Comparison of ENCODE assay signal across 7 mouse cellular contexts in genomic region chr10:81298369-81299100, GRCm38 (mm10). TPM values are rescaled to one million over a fixed set of nuclear protein-coding genes. Genes with fewer than 3 reads are reported as not detected.
DNase-seq lines count a peak whose midpoint lies in the region; ATAC-seq and TF ChIP-seq lines count a peak whose summit lies in the region.

No protein-coding gene starts in this region.

- TF ChIP-seq CTCF in intestine, postnatal 0 days (IDR thresholded peaks at IDR 0.05; ENCODE audit: low read depth), result no peak

- 0 out of 2 replicates have a peak, but pooled peaks cover 4% of the 10 kb centered on the region for H3K36me3 ChIP-seq in intestine, postnatal 0 days (ENCODE audit: control insufficient read depth, insufficient read depth)

- DNase-seq in layer of hippocampus, adult 18-20 months (ENCODE audit: low spot score in 2 of 2), result peak; percentile 59 to 68
- DNase-seq in layer of hippocampus, postnatal 36 days, result no peak
- DNase-seq in brain, adult 2 months (ENCODE audit: low read depth, low spot score), result peak; percentile 90
- peak; percentile 77 for DNase-seq in right cerebral cortex, postnatal 25 days
- DNase-seq in adrenal gland, adult 18-20 months (ENCODE audit: low spot score in 2 of 2), result no peak

- H3K27me3 ChIP-seq in intestine, postnatal 0 days (replicated peaks; ENCODE audit: control insufficient read depth, insufficient read depth, low read length), result no peaks in the 10 kb centered on the region

- no peak overlapping the region for H3K4me2 ChIP-seq in intestine, postnatal 0 days (replicated peaks; ENCODE audit: low read depth)

- 87% methylated on average over 17 of the region's 17 CpGs for WGBS in intestine, postnatal 0 days

- H3K9me3 ChIP-seq in intestine, postnatal 0 days (ENCODE audit: control insufficient read depth), result no peaks in the 10 kb centered on the region

- H3K27ac ChIP-seq in intestine, postnatal 0 days (ENCODE audit: low read depth, low read length), result peak overlapping the region; percentile 70; the same call in 1 of the 2 replicates

- H3K9ac ChIP-seq in intestine, postnatal 0 days (ENCODE audit: low read depth, low read length), result no peak overlapping the region

- no peak overlapping the region for H3K4me3 ChIP-seq in intestine, postnatal 0 days (ENCODE audit: low read depth, low read length)

- ATAC-seq in intestine, postnatal 0 days, result no peak
- ATAC-seq in erythroid progenitor cell, adult 5-6 weeks (replicated peaks; ENCODE audit: low FRiP score, poor library complexity, severe bottlenecking), result no peak

- peaks cover 39% of the 10 kb centered on the region for H3K4me1 ChIP-seq in intestine, postnatal 0 days (replicated peaks; ENCODE audit: control insufficient read depth, insufficient read depth, low read length)

RNA-seq across cellular contexts. Expression of gene Pip5k1c, which starts 5.8 kb away (rescaled TPM):
- total RNA-seq in layer of hippocampus, adult 18-20 months (2021), result 100 to 1,000 TPM; 303 to 304 TPM
- 100 to 1,000 TPM; 301 to 304 TPM for total RNA-seq in layer of hippocampus, postnatal 36 days (2021)
- 27.2 and 27.6 TPM in 2 replicates for polyA plus RNA-seq in intestine, postnatal 0 days (2015; fragmentation: Nextera tagmentation; extraction: Ambion mirVana)
- total RNA-seq in adrenal gland, adult 18-20 months (2021), result 10 to 100 TPM; 37.6 to 40.4 TPM
- total RNA-seq in erythroid progenitor cell, adult 5-6 weeks (2015; ENCODE audit: low replicate concordance), result 13.0 and 15.1 TPM in 2 replicates
- total RNA-seq in erythroid progenitor cell, adult 5-6 weeks (2017; ENCODE audit: low replicate concordance), result 9.9 and 14.7 TPM in 2 replicates

RNA-seq across cellular contexts. Expression of gene Tjp3, which starts 7.2 kb away (rescaled TPM):
- 1 to 10 TPM in 1 of 2 experiments, under 1 TPM in 1; 0.62 to 1.7 TPM for total RNA-seq in layer of hippocampus, adult 18-20 months (2021)
- 1 to 10 TPM in 1 of 2 experiments, under 1 TPM in 1; 0.65 to 1.7 TPM for total RNA-seq in layer of hippocampus, postnatal 36 days (2021)
- 43.2 and 43.4 TPM in 2 replicates for polyA plus RNA-seq in intestine, postnatal 0 days (2015; fragmentation: Nextera tagmentation; extraction: Ambion mirVana)
- total RNA-seq in adrenal gland, adult 18-20 months (2021), result 1 to 10 TPM; 1.1 to 1.6 TPM
- 3.2 TPM in 1 of 2 replicates, not detected in the other for total RNA-seq in erythroid progenitor cell, adult 5-6 weeks (2015; ENCODE audit: low replicate concordance)
- total RNA-seq in erythroid progenitor cell, adult 5-6 weeks (2017; ENCODE audit: low replicate concordance), result 0.23 TPM in 1 of 2 replicates, not detected in the other

RNA-seq across cellular contexts. Expression of gene Cactin, which starts 22.4 kb away (rescaled TPM):
- total RNA-seq in layer of hippocampus, adult 18-20 months (2021), result 10 to 100 TPM; 31.1 to 31.2 TPM
- total RNA-seq in layer of hippocampus, postnatal 36 days (2021), result 10 to 100 TPM; 28.9 to 30.1 TPM
- polyA plus RNA-seq in intestine, postnatal 0 days (2015; fragmentation: Nextera tagmentation; extraction: Ambion mirVana), result 14.7 and 15.0 TPM in 2 replicates
- 10 to 100 TPM; 34.3 to 40.9 TPM for total RNA-seq in adrenal gland, adult 18-20 months (2021)
- total RNA-seq in erythroid progenitor cell, adult 5-6 weeks (2015; ENCODE audit: low replicate concordance), result 8.3 and 10.5 TPM in 2 replicates
- 24.7 and 47.1 TPM in 2 replicates for total RNA-seq in erythroid progenitor cell, adult 5-6 weeks (2017; ENCODE audit: low replicate concordance)

RNA-seq across cellular contexts. Expression of gene Tbxa2r, which starts 30.0 kb away (rescaled TPM):
- total RNA-seq in layer of hippocampus, adult 18-20 months (2021), result 1 to 10 TPM in 1 of 2 experiments, under 1 TPM in 1; 0.74 to 1.0 TPM
- 1 to 10 TPM in 1 of 2 experiments, under 1 TPM in 1; 0.91 to 1.1 TPM for total RNA-seq in layer of hippocampus, postnatal 36 days (2021)
- 9.8 and 10.7 TPM in 2 replicates for polyA plus RNA-seq in intestine, postnatal 0 days (2015; fragmentation: Nextera tagmentation; extraction: Ambion mirVana)
- 10 to 100 TPM; 23.3 to 29.2 TPM for total RNA-seq in adrenal gland, adult 18-20 months (2021)
- not detected in 2 replicates for total RNA-seq in erythroid progenitor cell, adult 5-6 weeks (2015; ENCODE audit: low replicate concordance)
- total RNA-seq in erythroid progenitor cell, adult 5-6 weeks (2017; ENCODE audit: low replicate concordance), result 0.90 TPM in 1 of 2 replicates, not detected in the other

RNA-seq across cellular contexts. Expression of gene Apba3, which starts 31.8 kb away (rescaled TPM):
- 10 to 100 TPM; 39.3 to 40.9 TPM for total RNA-seq in layer of hippocampus, adult 18-20 months (2021)
- 10 to 100 TPM; 39.3 to 56.0 TPM for total RNA-seq in layer of hippocampus, postnatal 36 days (2021)
- 75.2 and 75.4 TPM in 2 replicates for polyA plus RNA-seq in intestine, postnatal 0 days (2015; fragmentation: Nextera tagmentation; extraction: Ambion mirVana)
- 100 to 1,000 TPM; 104 to 123 TPM for total RNA-seq in adrenal gland, adult 18-20 months (2021)
- total RNA-seq in erythroid progenitor cell, adult 5-6 weeks (2015; ENCODE audit: low replicate concordance), result not detected in 2 replicates
- total RNA-seq in erythroid progenitor cell, adult 5-6 weeks (2017; ENCODE audit: low replicate concordance), result 14.0 TPM in 1 of 2 replicates, not detected in the other

Comparison
In these comparisons a context has a peak if more than half of its experiments do, and no peak if none do; other contexts are left out.
1. DNase-seq: peak in layer of hippocampus, adult 18-20 months (2 of 2), brain, adult 2 months (single experiment) and right cerebral cortex, postnatal 25 days (single experiment); none in layer of hippocampus, postnatal 36 days (0 of 2) and adrenal gland, adult 18-20 months (0 of 2).
2. RNA of gene Pip5k1c, which starts 5.8 kb away (total RNA-seq): 301 to 304 TPM in layer of hippocampus, postnatal 36 days and 303 to 304 TPM in layer of hippocampus, adult 18-20 months; 37.6 to 40.4 TPM in adrenal gland, adult 18-20 months and 9.9 to 15.1 TPM in erythroid progenitor cell, adult 5-6 weeks; every median in the first group is over 4 times any median in the second.